Mouse (Mus musculus) liver, embryonic 14.5 days (tissue): ENCODE data around the gene Hoxd3.

Experiments used
- CTCF ChIP-seq: IDR thresholded peaks from 2 replicates; pipeline ENCODE4 v1.5.1; 2016; ENCODE audit warnings: antibody characterized with exemption, low read depth, control low read depth
- EP300 ChIP-seq: IDR thresholded peaks from 2 replicates; pipeline ENCODE4 v1.6.1; 2016; ENCODE audit warnings: antibody characterized with exemption, low read depth

DNA sequence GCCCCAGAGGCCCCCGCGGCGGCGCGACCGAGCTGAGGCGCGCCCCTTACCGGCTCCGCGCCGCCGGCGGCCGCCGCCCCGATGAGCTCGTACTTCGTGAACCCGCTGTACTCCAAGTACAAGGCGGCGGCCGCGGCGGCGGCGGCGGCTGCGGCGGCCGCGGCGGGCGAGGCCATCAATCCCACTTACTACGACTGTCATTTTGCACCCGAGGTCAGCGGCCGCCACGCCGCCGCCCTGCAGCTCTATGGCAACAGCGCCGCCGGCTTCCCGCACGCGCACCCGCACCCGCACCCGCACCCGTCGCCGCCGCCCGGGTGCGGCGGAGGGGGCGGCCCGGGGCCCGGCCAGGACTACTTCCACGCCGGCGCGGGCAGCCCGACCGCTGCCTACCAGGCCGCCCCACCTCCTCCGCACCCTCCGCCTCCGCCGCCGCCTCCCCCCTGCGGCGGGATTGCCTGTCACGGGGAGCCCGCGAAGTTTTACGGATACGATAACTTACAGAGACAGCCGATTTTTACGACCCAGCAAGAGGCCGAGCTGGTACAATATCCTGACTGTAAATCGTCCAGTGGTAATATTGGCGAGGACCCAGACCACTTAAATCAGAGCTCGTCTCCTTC lies 6.1 kb upstream of the Hoxd3 start:
- TF ChIP-seq CTCF = no peak
- no peak for TF ChIP-seq EP300
